Mouse (Mus musculus) ES-Bruce4 (cell line): Measurements from ENCODE around the gene Gm15737. TPM values are rescaled to one million over a fixed set of nuclear protein-coding genes. Genes with fewer than 3 reads are reported as not detected.
A peak's percentile ranks its signal among the peaks of the same experiment; 100 is the strongest.

ENCODE experiments used
- H3K27ac ChIP-seq: 2 replicates; pipeline ENCODE4 v1.5.1; 2012; ENCODE audit warnings: low read length, inconsistent platforms; ENCODE audit not compliant: insufficient read depth
- H3K27me3 ChIP-seq: 2 replicates; pipeline ENCODE4 v1.6.1; 2012; ENCODE audit warnings: mild to moderate bottlenecking, low read length, inconsistent platforms; ENCODE audit not compliant: control insufficient read depth, poor library complexity, insufficient read depth, severe bottlenecking
- H3K36me3 ChIP-seq: 2 replicates; pipeline ENCODE4 v1.6.1; 2012; ENCODE audit warnings: inconsistent platforms, mild to moderate bottlenecking, low read length, moderate library complexity; ENCODE audit not compliant: control insufficient read depth, poor library complexity, insufficient read depth, severe bottlenecking
- H3K4me1 ChIP-seq: one replicate; pipeline ENCODE4 v1.8.1; 2011; ENCODE audit warnings: low read length; ENCODE audit not compliant: control insufficient read depth, insufficient read depth
- H3K4me3 ChIP-seq: 2 replicates; pipeline ENCODE4 v1.5.1; 2011; ENCODE audit warnings: low read depth, mild to moderate bottlenecking, low read length
- H3K9ac ChIP-seq: 2 replicates; pipeline ENCODE4 v1.6.1; 2012; ENCODE audit warnings: low read depth, mild to moderate bottlenecking, inconsistent platforms; ENCODE audit not compliant: poor library complexity, severe bottlenecking
- H3K9me3 ChIP-seq: replicated peaks from 2 replicates; pipeline ENCODE4 v1.6.1; 2012; ENCODE audit warnings: mild to moderate bottlenecking, low read length, inconsistent platforms; ENCODE audit not compliant: control insufficient read depth, poor library complexity, insufficient read depth, severe bottlenecking
- CTCF ChIP-seq: IDR thresholded peaks from one replicate; pipeline ENCODE4 v1.8.1; 2011; ENCODE audit warnings: low read depth, low read length
- EP300 ChIP-seq: IDR thresholded peaks from 2 replicates; pipeline ENCODE4 v1.6.1; 2011; ENCODE audit warnings: low read depth, low read length; ENCODE audit not compliant: insufficient read depth
- POLR2A ChIP-seq: IDR thresholded peaks from one replicate; pipeline ENCODE4 v1.8.1; 2011; ENCODE audit warnings: low read length; ENCODE audit not compliant: insufficient read depth
- polyA plus RNA-seq: library from polyadenylated mRNA; stranded (reverse); fragments of >200 nt; gene quantifications from 2 replicates; pipeline ENCODE4 v1.2.4, GENCODE M21; 2011; ENCODE audit warnings: low read depth; ENCODE audit not compliant: missing spikeins, insufficient read depth, insufficient read length

The Gm15737 gene
- polyA plus RNA-seq, result not detected in 2 replicates

DNA sequence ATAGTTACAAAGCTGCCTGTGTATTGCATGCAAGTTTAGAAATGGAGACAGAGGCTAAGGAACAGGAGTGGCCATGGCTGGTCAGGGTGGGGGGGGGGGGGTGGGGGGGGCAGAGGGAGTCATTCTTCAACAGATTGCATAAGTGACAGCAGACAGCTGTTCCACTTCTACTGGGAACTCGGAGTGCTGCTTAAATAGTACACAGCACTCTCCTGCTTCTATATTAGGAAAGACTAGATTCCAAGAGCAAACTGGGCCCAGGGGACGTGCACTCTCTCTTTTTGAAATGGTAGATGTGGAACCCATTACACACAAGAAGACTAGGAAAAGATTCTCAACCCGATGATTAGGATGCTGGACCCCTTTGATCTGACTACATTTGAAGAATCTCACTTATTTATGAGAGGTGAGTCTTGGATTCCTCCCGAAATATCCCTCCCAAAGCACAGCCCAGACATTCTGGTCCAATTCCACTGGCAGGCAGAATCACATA lies at the start of gene Gm15737:
Gm15737 (plus strand) TSS at position 269 of the 493 bp plus-strand sequence.
- peak within 1 kb of the TSS; percentile 51 for H3K4me3 ChIP-seq

DNA sequence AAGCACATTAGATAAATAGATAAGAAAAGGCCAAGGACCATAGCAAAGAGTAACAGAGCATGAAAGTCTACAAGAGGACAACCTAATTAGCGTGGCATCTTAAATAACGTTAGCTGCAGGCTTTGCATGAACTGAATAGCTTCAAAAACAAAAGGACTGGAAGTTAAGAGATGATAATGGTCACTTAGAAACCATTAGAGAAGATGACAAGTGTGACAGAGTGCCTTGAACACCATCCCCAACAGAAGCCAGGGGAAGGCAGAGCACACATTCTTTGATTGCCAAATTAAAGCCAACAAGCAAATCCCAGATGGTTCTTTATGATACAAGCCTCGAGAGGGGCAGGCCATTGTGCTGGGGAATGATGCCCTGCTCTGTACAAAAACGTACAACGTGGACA lies 47.6 kb upstream of the Gm15737 start:
- Histone ChIP-seq H3K36me3 (no peaks in the 10 kb centered on the region), H3K4me1 (no peaks in the 10 kb centered on the region), H3K9ac (no peak overlapping the region), H3K27me3 (no peaks in the 10 kb centered on the region), H3K9me3 (no peaks in the 10 kb centered on the region), H3K4me3 (no peak overlapping the region), H3K27ac (no peak overlapping the region)
- TF ChIP-seq POLR2A, result no peak
- TF ChIP-seq CTCF, result no peak
- TF ChIP-seq EP300, result no peak

More for the DNA sequence above, at the start of gene Gm15737:
- H3K27ac ChIP-seq, result no peak within 1 kb of the TSS
- no peak within 1 kb of the TSS for H3K9ac ChIP-seq
- no peaks in the 10 kb centered on the region for H3K36me3 ChIP-seq
- no peaks in the 10 kb centered on the region for H3K4me1 ChIP-seq
- TF ChIP-seq CTCF, result no peak
- TF ChIP-seq EP300, result no peak
- no peak for TF ChIP-seq POLR2A
- H3K27me3 ChIP-seq, result no peaks in the 10 kb centered on the region
- H3K9me3 ChIP-seq, result no peaks in the 10 kb centered on the region

DNA sequence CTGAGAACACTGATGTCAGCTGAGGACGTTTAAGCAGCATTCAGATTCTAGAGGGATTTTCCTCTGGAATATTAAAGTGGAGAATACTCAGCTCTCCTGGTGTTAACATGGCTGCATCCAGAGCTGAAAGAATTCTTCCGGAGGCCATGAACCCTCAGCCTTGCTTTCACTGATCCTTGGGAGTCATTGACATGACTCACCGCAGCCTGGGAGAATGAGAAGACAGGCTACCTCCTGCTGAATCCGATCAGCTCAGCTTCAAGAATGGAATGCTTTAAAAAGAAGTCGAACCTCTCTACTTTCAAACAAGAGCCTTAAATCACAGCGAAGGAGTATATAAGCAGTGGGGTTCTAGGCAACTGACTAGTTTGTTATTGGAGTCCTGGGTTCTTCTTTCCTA lies 47.2 kb upstream of the Gm15737 start:
- H3K27ac ChIP-seq, result no peak overlapping the region
- H3K27me3 ChIP-seq, result no peaks in the 10 kb centered on the region
- no peaks in the 10 kb centered on the region for H3K4me1 ChIP-seq
- no peak overlapping the region for H3K4me3 ChIP-seq
- no peaks in the 10 kb centered on the region for H3K36me3 ChIP-seq
- no peak overlapping the region for H3K9ac ChIP-seq
- TF ChIP-seq EP300 (no peak), POLR2A (no peak), CTCF (no peak)
- no peaks in the 10 kb centered on the region for H3K9me3 ChIP-seq

DNA sequence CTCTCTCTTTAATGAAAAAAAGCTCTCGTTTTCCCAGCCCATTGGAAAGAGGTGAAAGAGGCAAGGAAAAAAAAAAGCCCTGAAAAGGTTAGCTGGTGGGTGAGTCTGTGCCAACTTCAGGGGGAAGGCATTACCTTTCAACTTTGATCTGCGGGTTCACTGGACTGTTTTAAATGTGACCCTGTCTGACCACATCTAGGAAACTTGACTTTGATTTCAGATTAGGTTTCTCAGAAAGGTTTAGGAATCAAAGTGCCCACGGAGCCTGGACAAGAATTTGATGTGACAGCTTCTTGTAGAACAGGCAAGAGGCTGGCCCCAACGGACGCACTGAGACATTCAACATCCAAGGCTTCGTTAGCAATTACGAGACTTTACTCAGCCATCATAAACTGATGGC lies 45.2 kb upstream of the Gm15737 start:
- no peaks in the 10 kb centered on the region for H3K4me1 ChIP-seq

DNA sequence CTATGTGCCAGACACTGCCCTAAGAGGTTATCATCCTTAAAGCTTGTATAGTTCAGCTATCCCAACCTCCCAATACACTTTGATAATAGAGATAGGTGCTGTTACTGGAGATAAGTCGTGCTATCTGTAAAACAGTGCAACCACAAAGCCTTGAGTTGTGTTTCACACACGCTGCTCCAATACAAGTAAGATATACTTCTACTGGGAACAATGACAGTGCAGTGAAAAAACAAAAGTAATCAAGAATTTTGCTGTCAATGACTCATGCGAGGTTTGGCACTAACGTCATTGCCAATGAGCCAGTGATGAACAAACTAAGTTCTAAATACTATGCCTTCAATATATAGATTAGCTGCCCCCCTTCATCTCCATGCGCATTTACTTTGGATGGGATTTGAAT lies 42.6 kb upstream of the Gm15737 start:
- no peak for TF ChIP-seq POLR2A
- TF ChIP-seq EP300, result no peak
- TF ChIP-seq CTCF, result no peak
- Histone ChIP-seq H3K4me3 (no peak overlapping the region), H3K36me3 (no peaks in the 10 kb centered on the region), H3K9ac (no peak overlapping the region), H3K9me3 (no peaks in the 10 kb centered on the region), H3K27me3 (no peaks in the 10 kb centered on the region), H3K27ac (no peak overlapping the region), H3K4me1 (no peaks in the 10 kb centered on the region)

More for the DNA sequence above, 45.2 kb upstream of the Gm15737 start:
- H3K9ac ChIP-seq, result no peak overlapping the region
- no peak overlapping the region for H3K27ac ChIP-seq
- TF ChIP-seq CTCF, result no peak
- no peaks in the 10 kb centered on the region for H3K27me3 ChIP-seq
- H3K9me3 ChIP-seq, result no peaks in the 10 kb centered on the region
- H3K36me3 ChIP-seq, result no peaks in the 10 kb centered on the region
- H3K4me3 ChIP-seq, result no peak overlapping the region

DNA sequence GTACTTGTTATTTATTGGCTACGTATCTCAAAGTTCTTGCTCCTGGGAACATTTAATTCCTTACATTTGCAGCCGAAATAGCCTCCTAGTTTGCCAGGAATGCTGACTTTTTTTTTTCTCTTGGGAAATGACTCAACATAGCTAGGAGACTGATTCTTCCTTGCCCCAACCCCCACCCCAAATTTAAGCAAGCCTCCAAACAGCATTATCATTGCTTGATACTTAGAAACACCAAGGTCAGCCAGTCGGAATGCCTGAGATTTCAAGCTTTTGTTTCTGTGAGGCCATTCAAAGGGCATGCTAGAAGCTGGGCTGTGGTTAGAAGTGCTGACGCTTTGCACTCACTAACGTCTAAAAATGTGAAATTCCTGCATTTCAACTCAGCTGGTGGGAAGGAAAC lies 41.8 kb upstream of the Gm15737 start:
- no peaks in the 10 kb centered on the region for H3K4me1 ChIP-seq
- H3K9me3 ChIP-seq, result no peaks in the 10 kb centered on the region
- no peak overlapping the region for H3K4me3 ChIP-seq
- H3K27me3 ChIP-seq, result no peaks in the 10 kb centered on the region
- no peaks in the 10 kb centered on the region for H3K36me3 ChIP-seq
- no peak for TF ChIP-seq POLR2A
- TF ChIP-seq CTCF, result no peak
- no peak for TF ChIP-seq EP300
- peak overlapping the region; percentile 69 for H3K27ac ChIP-seq
- no peak overlapping the region for H3K9ac ChIP-seq
